Mouse (Mus musculus): Measurements from ENCODE around the gene Mical3. TPM values are rescaled to one million over a fixed set of nuclear protein-coding genes. Genes with fewer than 3 reads are reported as not detected.

Gene Mical3
- polyA plus RNA-seq, 1 experiment from 2014 or later: 25.0 TPM

DNA sequence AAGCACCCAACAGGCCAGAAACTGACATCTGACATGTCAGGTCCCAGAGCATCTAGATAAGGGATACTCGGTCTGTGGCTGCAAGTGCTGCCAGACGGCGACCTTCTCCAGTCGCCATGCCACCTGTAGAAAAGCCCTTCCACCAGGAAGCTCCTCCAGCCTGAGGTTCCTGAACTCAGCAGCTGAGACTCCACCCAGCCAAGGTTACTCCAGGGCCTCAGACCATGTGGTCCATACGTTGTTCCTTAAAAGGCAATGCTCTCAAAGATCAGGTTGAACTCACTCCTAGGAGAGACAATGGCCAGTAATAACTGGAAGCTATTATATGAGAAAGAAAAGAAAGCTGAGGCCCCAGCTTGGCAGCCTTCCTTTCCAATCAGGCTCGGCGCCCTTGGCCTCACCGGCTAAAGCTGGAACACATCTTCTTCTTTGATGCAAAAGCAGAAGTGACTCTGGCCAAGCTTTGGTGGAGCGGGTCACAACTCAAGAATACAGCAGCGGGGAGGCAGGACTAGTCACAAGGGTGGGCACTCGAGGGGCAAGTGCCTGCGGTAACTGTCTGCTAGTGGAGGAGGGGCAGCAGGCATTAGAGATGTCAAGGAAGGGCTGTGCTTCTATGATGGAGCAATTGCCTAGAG, 53.8 kb downstream of the Mical3 start:
- H3K9ac ChIP-seq: no peak overlapping the region
- no peak for ATAC-seq (replicated peaks; ENCODE audit: insufficient number of reproducible peaks, insufficient read depth, low FRiP score, low read depth)
- no peak overlapping the region for H3K4me2 ChIP-seq
- peak overlapping the region; percentile 54 for H3K27ac ChIP-seq
- no peak overlapping the region for H3K4me3 ChIP-seq
- H3K27me3 ChIP-seq: no peaks in the 10 kb centered on the region
- WGBS: 53% methylated on average over 12 of the region's 12 CpGs
- H3K9me3 ChIP-seq (replicated peaks): no peaks in the 10 kb centered on the region
- no peaks in the 10 kb centered on the region for H3K36me3 ChIP-seq
- peaks cover 71% of the 10 kb centered on the region for H3K4me1 ChIP-seq (replicated peaks)

DNA sequence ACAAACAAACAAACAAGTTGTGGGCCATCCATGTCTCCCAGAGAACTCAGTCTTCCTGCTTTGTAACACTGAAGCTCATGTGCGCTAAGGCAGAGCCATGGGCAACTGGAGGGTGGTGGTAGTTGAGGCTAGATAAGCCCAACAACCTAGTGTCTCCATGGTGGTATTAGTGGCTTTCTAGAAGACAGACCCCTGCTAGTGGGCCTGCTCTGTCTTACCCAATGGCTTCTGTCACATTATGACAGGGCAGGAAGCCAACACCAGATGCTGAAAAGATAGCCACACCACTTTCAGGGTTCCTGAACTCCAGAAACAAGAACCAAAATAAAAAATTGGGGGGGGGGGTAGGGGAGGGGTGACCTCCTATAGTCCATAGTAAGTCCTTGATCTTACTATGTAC, 55.0 kb downstream of the Mical3 start:
- peaks cover 67% of the 10 kb centered on the region for H3K4me1 ChIP-seq (replicated peaks)

DNA sequence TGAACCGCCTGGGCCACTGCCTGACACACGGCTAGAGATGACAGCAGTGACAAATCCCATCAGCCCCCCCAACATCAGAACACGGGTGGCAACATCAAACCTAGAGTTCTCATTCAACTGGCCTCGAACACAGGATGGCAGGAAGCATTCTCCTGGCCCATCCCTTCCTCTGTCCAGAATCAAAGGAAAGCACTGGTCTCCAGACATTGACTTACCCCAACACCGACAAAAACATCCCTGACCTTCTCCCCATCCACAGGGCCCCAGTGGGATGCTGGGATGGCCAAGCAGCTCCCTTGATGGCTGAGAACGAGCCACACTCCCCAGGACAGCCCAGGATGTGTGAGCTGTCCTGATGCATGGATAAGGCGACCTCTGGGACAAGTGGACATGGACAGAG, 57.5 kb downstream of the Mical3 start:
- no peak for ATAC-seq (replicated peaks; ENCODE audit: insufficient number of reproducible peaks, insufficient read depth, low FRiP score, low read depth)
- no peak overlapping the region for H3K9ac ChIP-seq
- no peaks in the 10 kb centered on the region for H3K9me3 ChIP-seq (replicated peaks)
- no peaks in the 10 kb centered on the region for H3K36me3 ChIP-seq
- H3K4me1 ChIP-seq (replicated peaks): peaks cover 69% of the 10 kb centered on the region
- H3K27me3 ChIP-seq: no peaks in the 10 kb centered on the region
- no peak overlapping the region for H3K27ac ChIP-seq
- no peak overlapping the region for H3K4me2 ChIP-seq
- 78% methylated on average over 7 of the region's 7 CpGs for WGBS
- H3K4me3 ChIP-seq: no peak overlapping the region

More for the DNA sequence above, 55.0 kb downstream of the Mical3 start:
- no peak overlapping the region for H3K4me3 ChIP-seq
- H3K36me3 ChIP-seq: no peaks in the 10 kb centered on the region
- H3K27ac ChIP-seq: no peak overlapping the region
- H3K9ac ChIP-seq: no peak overlapping the region
- H3K27me3 ChIP-seq: no peaks in the 10 kb centered on the region
- H3K9me3 ChIP-seq (replicated peaks): no peaks in the 10 kb centered on the region
- no peak for ATAC-seq (replicated peaks; ENCODE audit: insufficient number of reproducible peaks, insufficient read depth, low FRiP score, low read depth)
- H3K4me2 ChIP-seq: no peak overlapping the region
- WGBS: 96% methylated on average over 1 of the region's 1 CpGs

DNA sequence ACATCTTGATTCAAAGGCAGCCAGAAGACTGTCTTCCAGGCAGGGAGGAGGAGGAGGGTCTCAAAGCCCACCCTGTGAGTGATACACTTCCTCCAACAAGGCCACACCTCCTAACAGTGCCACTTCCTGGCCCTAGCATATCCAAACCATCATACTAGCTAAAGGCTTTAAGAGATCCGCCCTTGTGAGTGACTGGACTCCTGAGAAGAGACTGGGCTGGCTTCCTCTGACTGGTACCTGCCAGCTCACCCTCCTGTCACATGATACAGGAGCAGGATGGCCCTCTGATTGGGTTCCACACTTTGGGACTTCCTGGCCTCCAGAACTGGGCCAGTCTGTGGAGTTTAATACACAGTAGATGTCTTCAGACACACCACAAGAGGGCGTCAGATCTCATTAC, 58.2 kb downstream of the Mical3 start:
- Histone ChIP-seq H3K4me2 (no peak overlapping the region), H3K27me3 (no peaks in the 10 kb centered on the region), H3K9ac (no peak overlapping the region), H3K4me3 (no peak overlapping the region), H3K36me3 (no peaks in the 10 kb centered on the region), H3K4me1 (replicated peaks) (peaks cover 69% of the 10 kb centered on the region), H3K9me3 (replicated peaks) (no peaks in the 10 kb centered on the region), H3K27ac (no peak overlapping the region)
- 72% methylated on average over 2 of the region's 2 CpGs for WGBS
- ATAC-seq (replicated peaks; ENCODE audit: insufficient number of reproducible peaks, insufficient read depth, low FRiP score, low read depth): no peak

DNA sequence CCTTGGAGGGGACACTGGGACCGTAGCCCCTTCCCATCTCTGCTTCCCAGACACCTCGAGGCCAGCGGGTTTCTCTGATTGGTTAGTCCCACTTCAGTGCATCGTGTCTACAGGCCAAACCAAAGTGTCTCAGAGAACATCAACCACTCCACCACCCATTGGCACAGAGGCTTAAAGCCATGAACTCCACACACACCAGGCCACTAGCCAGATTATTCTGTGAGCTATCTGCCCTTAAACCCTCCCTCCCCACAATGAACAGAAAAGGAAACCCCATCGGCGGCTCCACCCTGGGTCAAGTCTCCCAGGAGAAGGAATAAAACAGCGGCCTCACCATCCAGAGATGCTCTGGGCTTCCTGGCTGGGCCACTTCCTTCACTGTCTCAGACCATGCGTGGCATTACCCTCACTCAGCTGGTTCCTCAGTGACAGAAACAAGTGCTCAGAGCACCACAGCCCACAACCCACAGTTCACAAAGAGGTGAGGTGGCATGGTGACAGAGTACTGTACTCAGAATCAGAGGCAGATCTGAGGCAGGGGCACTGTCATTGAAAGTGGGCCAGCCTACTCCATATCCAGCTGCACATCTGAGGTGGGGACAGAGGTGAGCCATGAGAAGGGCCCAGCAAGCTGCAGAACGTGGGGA, 60.1 kb downstream of the Mical3 start:
- no peak overlapping the region for H3K9ac ChIP-seq
- H3K4me2 ChIP-seq: no peak overlapping the region
- H3K36me3 ChIP-seq: no peaks in the 10 kb centered on the region
- no peaks in the 10 kb centered on the region for H3K27me3 ChIP-seq
- no peak overlapping the region for H3K4me3 ChIP-seq
- WGBS: 71% methylated on average over 9 of the region's 9 CpGs
- H3K9me3 ChIP-seq (replicated peaks): no peaks in the 10 kb centered on the region
- ATAC-seq (replicated peaks; ENCODE audit: insufficient number of reproducible peaks, insufficient read depth, low FRiP score, low read depth): no peak
- H3K4me1 ChIP-seq (replicated peaks): peaks cover 73% of the 10 kb centered on the region
- H3K27ac ChIP-seq: peak overlapping the region; percentile 80

DNA sequence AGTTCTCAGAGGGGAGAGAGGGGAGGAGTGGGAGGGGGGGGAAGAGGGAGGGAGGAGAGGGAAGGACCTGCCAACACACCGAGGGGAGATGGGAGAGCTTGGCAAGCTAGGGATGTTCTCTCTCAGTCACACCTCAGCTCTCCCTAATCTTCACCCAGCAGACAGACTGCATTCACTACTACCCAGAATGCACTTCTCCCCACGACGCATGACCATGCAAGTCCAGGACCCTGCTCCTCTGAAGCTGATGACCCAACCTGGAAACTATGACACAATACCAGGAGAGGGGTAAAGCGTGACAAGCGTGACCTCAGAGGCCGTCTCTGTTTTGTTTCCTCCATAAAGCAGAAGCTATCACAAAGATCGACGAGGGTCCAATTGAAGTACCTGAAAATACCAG, 61.6 kb downstream of the Mical3 start:
- Histone ChIP-seq H3K9ac (no peak overlapping the region), H3K9me3 (replicated peaks) (no peaks in the 10 kb centered on the region), H3K27me3 (no peaks in the 10 kb centered on the region), H3K4me3 (no peak overlapping the region), H3K4me2 (no peak overlapping the region), H3K4me1 (replicated peaks) (peaks cover 81% of the 10 kb centered on the region), H3K27ac (peak overlapping the region; percentile 80), H3K36me3 (no peaks in the 10 kb centered on the region)
- 32% methylated on average over 8 of the region's 8 CpGs for WGBS
- peak; percentile 64 for ATAC-seq (replicated peaks; ENCODE audit: insufficient number of reproducible peaks, insufficient read depth, low FRiP score, low read depth)

DNA sequence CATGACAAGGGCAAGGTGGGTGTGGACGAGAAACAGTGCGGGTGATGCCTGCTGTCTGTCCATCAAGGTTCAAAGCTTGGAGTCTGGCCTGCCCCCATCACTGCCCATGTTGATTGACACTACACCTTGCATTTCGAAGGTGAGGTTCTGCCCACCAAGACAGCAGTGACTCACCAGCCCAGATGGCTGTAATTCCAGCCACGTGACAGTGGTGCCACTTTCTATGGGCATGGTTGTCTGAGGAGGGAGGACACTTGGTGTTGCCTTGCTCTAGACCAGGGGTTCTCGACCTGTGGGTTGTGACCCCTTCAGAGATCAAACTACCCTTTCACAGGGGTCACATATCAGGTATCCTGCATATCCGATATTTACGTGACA, 62.7 kb downstream of the Mical3 start:
- Histone ChIP-seq H3K9me3 (replicated peaks) (no peaks in the 10 kb centered on the region), H3K4me1 (replicated peaks) (peaks cover 87% of the 10 kb centered on the region), H3K27ac (peak overlapping the region; percentile 80), H3K4me3 (no peak overlapping the region), H3K9ac (no peak overlapping the region), H3K36me3 (no peaks in the 10 kb centered on the region), H3K4me2 (peak overlapping the region; percentile 24; the same call in 1 of the 2 replicates), H3K27me3 (no peaks in the 10 kb centered on the region)
- WGBS: 58% methylated on average over 7 of the region's 7 CpGs
- ATAC-seq (replicated peaks; ENCODE audit: insufficient number of reproducible peaks, insufficient read depth, low FRiP score, low read depth): no peak

DNA sequence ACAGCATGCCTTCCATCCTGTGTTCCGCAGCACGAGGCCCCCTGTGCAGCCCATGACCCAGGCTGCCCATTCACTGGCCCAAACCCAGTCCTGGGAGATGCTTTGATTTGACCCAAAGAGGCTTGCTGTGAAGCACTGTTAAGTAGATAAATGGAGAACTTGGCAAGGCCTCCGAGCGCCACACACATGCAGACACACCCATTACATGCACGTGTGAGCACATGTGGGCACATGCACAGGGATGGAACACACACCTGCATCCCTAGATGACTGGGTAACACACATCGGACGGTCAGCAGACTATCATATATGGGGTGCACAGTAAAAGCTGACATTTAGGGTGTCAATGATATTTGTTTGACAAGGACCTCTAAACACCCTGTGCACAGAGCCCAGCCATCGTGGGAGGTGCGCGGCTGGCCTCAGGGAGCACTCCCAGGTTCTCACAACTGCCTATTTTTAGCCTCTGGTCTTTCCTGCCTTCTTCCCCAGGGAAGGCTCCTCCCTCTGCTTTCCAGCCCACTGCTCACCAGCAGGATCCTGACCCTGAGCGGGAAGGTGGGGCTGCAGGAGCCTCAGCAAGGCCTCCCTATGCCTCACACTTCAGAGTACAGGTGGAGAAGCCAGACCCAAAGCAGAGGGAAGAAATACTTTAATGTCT, 63.2 kb downstream of the Mical3 start:
- 31% methylated on average over 11 of the region's 11 CpGs for WGBS
- Histone ChIP-seq H3K4me2 (peak overlapping the region; percentile 24; the same call in 1 of the 2 replicates), H3K27ac (peak overlapping the region; percentile 80), H3K9me3 (replicated peaks) (no peaks in the 10 kb centered on the region), H3K9ac (no peak overlapping the region), H3K36me3 (no peaks in the 10 kb centered on the region), H3K4me3 (no peak overlapping the region), H3K4me1 (replicated peaks) (peaks cover 90% of the 10 kb centered on the region), H3K27me3 (no peaks in the 10 kb centered on the region)
- ATAC-seq (replicated peaks; ENCODE audit: insufficient number of reproducible peaks, insufficient read depth, low FRiP score, low read depth): peak; percentile 29; the same call in 1 of the 2 replicates

DNA sequence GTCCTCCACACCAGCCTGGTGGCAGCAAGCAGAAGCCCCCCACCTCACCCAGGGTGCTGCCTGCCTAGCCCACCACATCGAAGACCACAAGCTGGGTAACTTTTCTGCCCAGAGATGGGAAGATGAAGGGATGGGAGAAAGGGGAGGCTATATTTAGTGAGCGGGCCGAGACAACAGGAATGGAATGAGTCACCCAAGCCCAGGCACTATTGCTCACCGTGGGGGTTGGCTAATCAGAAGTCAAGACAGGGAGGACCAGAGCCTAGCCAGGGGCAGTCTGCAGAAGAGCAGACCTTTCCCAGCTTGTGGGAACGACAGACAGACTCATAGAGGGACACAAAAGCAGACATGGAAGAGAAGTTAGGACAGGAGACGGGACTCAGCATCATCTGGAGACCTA, 64.0 kb downstream of the Mical3 start:
- Histone ChIP-seq H3K36me3 (no peaks in the 10 kb centered on the region), H3K4me3 (no peak overlapping the region), H3K9me3 (replicated peaks) (no peaks in the 10 kb centered on the region), H3K4me1 (replicated peaks) (peaks cover 94% of the 10 kb centered on the region), H3K9ac (no peak overlapping the region), H3K4me2 (peak overlapping the region; percentile 18; the same call in 1 of the 2 replicates), H3K27ac (peak overlapping the region; percentile 80), H3K27me3 (no peaks in the 10 kb centered on the region)
- WGBS: 27% methylated on average over 6 of the region's 6 CpGs
- ATAC-seq (replicated peaks; ENCODE audit: insufficient number of reproducible peaks, insufficient read depth, low FRiP score, low read depth): no peak; the same call in 1 of the 2 replicates

DNA sequence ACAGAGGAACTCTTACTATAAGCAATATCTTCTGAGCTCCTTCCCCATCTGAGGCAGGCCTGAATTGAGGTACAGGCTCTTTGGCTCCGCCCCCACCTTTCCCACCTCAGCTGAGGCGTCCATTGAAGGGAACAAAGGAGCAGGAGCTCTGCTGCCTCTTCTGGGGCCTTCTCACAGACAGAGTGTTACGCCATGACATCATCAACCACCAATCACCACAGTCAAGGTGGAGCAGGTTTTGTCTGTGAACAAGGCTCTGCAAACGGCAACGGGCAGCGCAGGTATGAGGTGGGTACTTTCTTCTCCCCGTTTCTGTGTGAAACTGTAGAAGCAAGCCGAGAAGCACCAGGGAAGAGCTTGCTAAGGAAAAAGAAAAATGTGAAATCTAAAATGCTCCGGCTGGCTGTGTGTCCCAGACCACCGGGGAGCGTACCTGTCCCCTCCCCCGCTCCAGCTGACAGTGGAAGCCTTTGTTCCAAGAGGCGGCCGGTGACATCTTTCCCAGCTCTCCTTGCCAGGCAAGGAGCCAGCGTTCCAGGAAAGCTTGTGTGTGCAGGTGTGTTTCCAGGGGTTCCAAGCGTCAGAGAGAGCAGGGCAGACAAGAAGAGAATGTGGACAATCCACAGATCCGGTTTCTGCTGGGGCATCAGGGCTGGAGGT, 66.3 kb downstream of the Mical3 start:
- Histone ChIP-seq H3K9ac (no peak overlapping the region), H3K4me3 (no peak overlapping the region), H3K27me3 (no peaks in the 10 kb centered on the region), H3K36me3 (no peaks in the 10 kb centered on the region), H3K4me2 (peak overlapping the region; percentile 26; the same call in 1 of the 2 replicates), H3K27ac (peak overlapping the region; percentile 80), H3K9me3 (replicated peaks) (no peaks in the 10 kb centered on the region), H3K4me1 (replicated peaks) (peaks cover 76% of the 10 kb centered on the region)
- no peak for ATAC-seq (replicated peaks; ENCODE audit: insufficient number of reproducible peaks, insufficient read depth, low FRiP score, low read depth)
- WGBS: 36% methylated on average over 17 of the region's 17 CpGs

DNA sequence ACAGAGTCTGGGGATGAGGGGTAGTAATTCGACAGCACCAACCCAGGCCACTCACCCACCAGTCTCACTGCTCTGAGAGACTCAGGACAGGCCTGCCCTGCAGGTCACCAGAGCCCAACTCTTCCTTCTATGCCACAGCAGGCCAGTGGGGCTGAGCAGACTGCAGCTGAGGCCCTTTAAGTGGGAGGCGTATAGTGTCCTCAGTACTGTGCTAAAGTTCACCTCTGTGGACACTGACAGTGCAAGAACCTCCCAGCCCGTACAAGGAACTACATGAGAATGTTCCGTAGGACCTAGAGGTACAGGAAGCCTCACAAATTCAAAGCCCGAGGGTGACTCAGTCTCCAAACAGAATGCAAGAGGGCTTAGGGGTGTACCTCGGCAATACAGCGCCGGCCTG, 67.0 kb downstream of the Mical3 start:
- Histone ChIP-seq H3K9ac (no peak overlapping the region), H3K4me2 (no peak overlapping the region), H3K27ac (peak overlapping the region; percentile 80), H3K9me3 (replicated peaks) (no peaks in the 10 kb centered on the region), H3K4me1 (replicated peaks) (peaks cover 69% of the 10 kb centered on the region), H3K27me3 (no peaks in the 10 kb centered on the region), H3K36me3 (no peaks in the 10 kb centered on the region), H3K4me3 (no peak overlapping the region)
- 74% methylated on average over 8 of the region's 8 CpGs for WGBS
- ATAC-seq (replicated peaks; ENCODE audit: insufficient number of reproducible peaks, insufficient read depth, low FRiP score, low read depth): no peak
